Mouse (Mus musculus) bone marrow, adult 2 months (tissue): Measurements from ENCODE around the gene Rnf19b.

Source experiments
- CTCF ChIP-seq: fragments of 200-500 bp; IDR thresholded peaks from 2 replicates; pipeline ENCODE4 v1.5.1; 2011; ENCODE audit warnings: low read length, control low read depth; ENCODE audit not compliant: control insufficient read depth, insufficient read depth
- POLR2A ChIP-seq: fragments of 200-500 bp; IDR thresholded peaks from 2 replicates; pipeline ENCODE4 v1.6.1; 2011; ENCODE audit warnings: low read depth, mild to moderate bottlenecking, control low read depth, low read length, borderline replicate concordance; ENCODE audit not compliant: control insufficient read depth

GRCm38 (mm10) chr4:129105356-129105755 is 47.3 kb downstream of the Rnf19b start, which contains the start of gene Tmem54:
- TF ChIP-seq CTCF (no peak), POLR2A (no peak)
